16 mouse cellular contexts compared by ENCODE assay signal in genomic region chr5:115438667-115439066, GRCm38 (mm10). TPM values are rescaled to one million over a fixed set of nuclear protein-coding genes. Genes with fewer than 3 reads are reported as not detected.
DNase-seq lines count a peak whose midpoint lies in the region; ATAC-seq and TF ChIP-seq lines count a peak whose summit lies in the region.
"Had no signal": no experiment of that assay in that cellular context is flagged by ENCODE, and none has a peak within 500 bp of the region (broad histone marks: within the 10 kb centered on the region; RNA-seq: fewer than 3 reads in every experiment).

No protein-coding gene starts in this region.

- H3K4me2 ChIP-seq in forebrain, embryonic 16.5 days (ENCODE audit: low read length): peak overlapping the region; percentile 1; the same call in 1 of the 2 replicates
- H3K4me2 ChIP-seq in midbrain, embryonic 11.5 days: peak overlapping the region; percentile 100
- H3K4me2 ChIP-seq: liver, embryonic 13.5 days had no signal

- H3K9ac ChIP-seq in forebrain, embryonic 16.5 days (replicated peaks; ENCODE audit: low read depth, low read length): peak overlapping the region; percentile 1
- H3K9ac ChIP-seq in midbrain, embryonic 11.5 days (ENCODE audit: low read length): peak overlapping the region; percentile 100
- H3K9ac ChIP-seq: liver, embryonic 13.5 days had no signal

- H3K27ac ChIP-seq in testis, adult 2 months (ENCODE audit: control insufficient read depth, insufficient read depth, low read depth, low read length): no peak overlapping the region
- H3K27ac ChIP-seq in forebrain, embryonic 16.5 days (ENCODE audit: low read length): peak overlapping the region; percentile 100
- peak overlapping the region; percentile 100 for H3K27ac ChIP-seq in midbrain, embryonic 11.5 days (ENCODE audit: low read depth, low read length)
- H3K27ac ChIP-seq: liver, embryonic 13.5 days had no signal

- H3K36me3 ChIP-seq in testis, adult 2 months (ENCODE audit: control insufficient read depth, insufficient read depth, low read length): no peaks in the 10 kb centered on the region; the same call in 1 of the 2 replicates
- peaks cover 15% of the 10 kb centered on the region for H3K36me3 ChIP-seq in forebrain, embryonic 16.5 days (ENCODE audit: control insufficient read depth, insufficient read depth)
- peaks cover 51% of the 10 kb centered on the region for H3K36me3 ChIP-seq in midbrain, embryonic 11.5 days (ENCODE audit: control insufficient read depth, insufficient read depth, low read length)

- no peak for DNase-seq in testis, postnatal 10 days (ENCODE audit: low spot score)
- no peak for DNase-seq in midbrain, embryonic 11.5 days (ENCODE audit: low spot score, missing footprints)
- DNase-seq in cerebellum, adult 11-12 months: no peak
- no peak for DNase-seq in adrenal gland, postnatal 36 days
- DNase-seq in heart, adult 9 months (ENCODE audit: low spot score in 2 of 2): no peak
- DNase-seq: adrenal gland, postnatal 14 days; cerebellum, adult 18-20 months; gastrocnemius, postnatal 10 days; kidney, adult 11 months; liver, embryonic 13.5 days; lung, postnatal 4 days; right cerebral cortex, postnatal 4 days had no signal

- H3K9me3 ChIP-seq in forebrain, embryonic 16.5 days (ENCODE audit: control insufficient read depth, low read length): no peaks in the 10 kb centered on the region
- no peaks in the 10 kb centered on the region for H3K9me3 ChIP-seq in midbrain, embryonic 11.5 days (ENCODE audit: control insufficient read depth, low read length)
- H3K9me3 ChIP-seq: liver, embryonic 13.5 days had no signal

- peak overlapping the region; percentile 12; the same call in 1 of the 2 replicates for H3K4me3 ChIP-seq in testis, adult 2 months (ENCODE audit: control insufficient read depth, low read depth, low read length)
- no peak overlapping the region for H3K4me3 ChIP-seq in forebrain, embryonic 16.5 days (replicated peaks; ENCODE audit: low read length)
- peak overlapping the region; percentile 100 for H3K4me3 ChIP-seq in midbrain, embryonic 11.5 days (ENCODE audit: low read depth, low read length)
- H3K4me3 ChIP-seq: liver, embryonic 13.5 days had no signal

- 19% methylated on average over 7 of the region's 7 CpGs for WGBS in forebrain, embryonic 16.5 days
- 31% methylated on average over 7 of the region's 7 CpGs for WGBS in midbrain, embryonic 11.5 days

- H3K4me1 ChIP-seq in testis, adult 2 months (ENCODE audit: control insufficient read depth, insufficient read depth, low read length): peaks cover 22% of the 10 kb centered on the region
- peaks cover 55% of the 10 kb centered on the region for H3K4me1 ChIP-seq in forebrain, embryonic 16.5 days (replicated peaks; ENCODE audit: control insufficient read depth, insufficient read depth, low read length)
- peaks cover 65% of the 10 kb centered on the region for H3K4me1 ChIP-seq in midbrain, embryonic 11.5 days (ENCODE audit: control insufficient read depth, insufficient read depth, low read length)

- TF ChIP-seq POLR2A in testis, adult 2 months (IDR thresholded peaks at IDR 0.05; ENCODE audit: control insufficient read depth, low read depth, low read length): no peak

- no peak for TF ChIP-seq CTCF in testis, adult 2 months (IDR thresholded peaks at IDR 0.05; ENCODE audit: control insufficient read depth, insufficient read depth, insufficient replicate concordance, low read depth, low read length)

- no peak for ATAC-seq in forebrain, embryonic 16.5 days
- ATAC-seq in midbrain, embryonic 11.5 days (ENCODE audit: low FRiP score): no peak

- no peaks in the 10 kb centered on the region for H3K27me3 ChIP-seq in testis, adult 2 months (ENCODE audit: control insufficient read depth, insufficient read depth, low read length)
- no peaks in the 10 kb centered on the region for H3K27me3 ChIP-seq in forebrain, embryonic 16.5 days (replicated peaks; ENCODE audit: control insufficient read depth, insufficient read depth, low read length)
- H3K27me3 ChIP-seq in midbrain, embryonic 11.5 days (ENCODE audit: control insufficient read depth, insufficient read depth, low read length): no peaks in the 10 kb centered on the region

RNA-seq across cellular contexts. Expression of gene Msi1, which starts 9.3 kb away (rescaled TPM):
- 61.9 and 63.9 TPM in 2 replicates for polyA plus RNA-seq in testis, adult 2 months (2012; rRNA removed)
- 53.9 and 62.2 TPM in 2 replicates for polyA plus RNA-seq in forebrain, embryonic 16.5 days (2015; fragmentation: Nextera tagmentation; extraction: Ambion mirVana)
- polyA plus RNA-seq in midbrain, embryonic 11.5 days (2014; fragmentation: Nextera tagmentation; extraction: Ambion mirVana): 199 and 227 TPM in 2 replicates
- total RNA-seq in adrenal gland, postnatal 36 days (2021): 10 to 100 TPM; 15.7 to 18.5 TPM

RNA-seq across cellular contexts. Expression of gene Pla2g1b, which starts 27.4 kb away (rescaled TPM):
- 0.64 and 0.87 TPM in 2 replicates for polyA plus RNA-seq in testis, adult 2 months (2012; rRNA removed)
- polyA plus RNA-seq in forebrain, embryonic 16.5 days (2015; fragmentation: Nextera tagmentation; extraction: Ambion mirVana): not detected in 2 replicates
- not detected in 2 replicates for polyA plus RNA-seq in midbrain, embryonic 11.5 days (2014; fragmentation: Nextera tagmentation; extraction: Ambion mirVana)
- total RNA-seq in adrenal gland, postnatal 36 days (2021): not detected
- total RNA-seq: adrenal gland, postnatal 14 days; gastrocnemius, postnatal 10 days; left cerebral cortex, adult 18-20 months had no signal
- polyA plus RNA-seq: heart, postnatal 0 days; liver, embryonic 13.5 days had no signal

RNA-seq across cellular contexts. Expression of gene Sirt4, which starts 45.9 kb away (rescaled TPM):
- polyA plus RNA-seq in testis, adult 2 months (2012; rRNA removed): 34.6 and 38.4 TPM in 2 replicates
- 32.7 and 37.6 TPM in 2 replicates for polyA plus RNA-seq in forebrain, embryonic 16.5 days (2015; fragmentation: Nextera tagmentation; extraction: Ambion mirVana)
- 16.2 and 18.9 TPM in 2 replicates for polyA plus RNA-seq in midbrain, embryonic 11.5 days (2014; fragmentation: Nextera tagmentation; extraction: Ambion mirVana)
- total RNA-seq in adrenal gland, postnatal 36 days (2021): 10 to 100 TPM; 20.8 to 22.6 TPM
